Mouse (Mus musculus): ENCODE data around the gene Aldh1a2.

DNA sequence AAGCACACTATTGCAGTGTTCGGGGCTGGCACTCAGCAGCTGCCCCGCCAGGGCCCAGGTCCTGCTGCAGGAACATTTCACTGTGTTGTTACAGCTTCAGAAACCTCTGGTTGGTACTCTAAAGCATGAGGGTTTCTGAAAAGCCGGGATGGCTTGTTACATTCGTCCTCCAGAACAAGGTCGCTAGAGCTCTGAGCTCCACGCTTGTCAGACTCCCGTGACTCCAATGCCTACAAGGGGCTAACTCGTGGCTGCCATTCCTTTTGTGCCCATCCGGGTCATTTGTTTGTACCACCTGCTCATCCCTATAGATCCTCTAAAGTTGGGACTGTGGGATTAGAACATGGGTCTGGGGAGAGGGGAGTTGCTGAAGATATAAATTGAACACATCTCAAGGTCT lies 70.8 kb downstream of the Aldh1a2 start:
- TF ChIP-seq CTCF (IDR thresholded peaks at IDR 0.05; ENCODE audit: control insufficient read depth, insufficient read depth, low read length): no peak
- TF ChIP-seq POLR2A (IDR thresholded peaks at IDR 0.05; ENCODE audit: borderline replicate concordance, control insufficient read depth, low read depth, low read length): no peak

Data from bone marrow, adult 2 months (tissue).